Mouse (Mus musculus) T-helper 2 cell (primary cell): ENCODE results near the gene Kcnma1.

ENCODE experiments used
- in situ Hi-C: fragments of 300-600 bp; cut with MboI, MseI; formaldehyde crosslinking; loops from one replicate; pipeline ENCODE4 v1.15.1; 2025; ENCODE audit warnings: high pct_unique_total_duplicates

Gene Kcnma1

DNA sequence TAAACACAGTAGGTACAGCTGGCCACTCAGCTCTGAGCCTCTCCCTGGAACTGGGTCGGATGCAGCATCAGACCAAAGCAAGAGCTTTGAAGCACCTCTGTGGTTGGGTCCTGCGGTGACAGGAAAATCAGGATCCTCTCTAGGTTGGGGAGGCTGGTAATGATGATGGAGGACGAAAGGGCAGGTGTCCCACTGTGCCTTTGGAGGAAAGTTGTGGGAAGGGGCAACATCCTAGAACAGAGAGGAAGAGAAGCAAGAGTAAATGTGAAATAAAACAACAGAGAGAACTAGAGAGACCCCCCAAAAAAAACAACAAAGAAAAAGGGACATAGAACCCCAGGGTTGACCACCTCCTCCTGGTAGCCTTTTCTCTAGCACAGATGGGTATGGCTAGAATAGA is at the start of gene Kcnma1:
Gene Kcnma1, minus strand, starts transcription at position 101 of the 400 bp plus-strand sequence.
- in situ Hi-C loops = loop anchor here (25.0 kb wide), 1 partner anchor 1023 kb away; no protein-coding TSS in a partner anchor

DNA sequence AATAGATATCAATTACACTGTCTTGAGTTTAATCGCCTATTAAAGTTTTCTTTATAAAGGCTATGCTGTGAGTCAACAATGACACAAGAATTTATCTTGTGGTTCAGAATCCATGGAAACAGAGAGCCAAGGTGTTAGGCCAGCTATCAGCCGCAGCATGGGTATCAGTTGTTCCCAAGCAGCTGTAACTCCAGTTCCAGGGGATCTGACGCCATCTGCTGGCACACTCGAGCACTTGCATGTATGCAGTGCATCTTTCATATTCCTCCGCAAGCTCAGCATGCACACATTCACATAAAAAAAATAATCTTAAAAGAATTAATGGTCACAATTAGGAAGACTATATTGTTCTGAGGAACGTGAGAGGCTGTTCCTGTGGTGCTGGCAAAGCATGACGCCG is 45.5 kb upstream of the Kcnma1 start:
- in situ Hi-C loops = no loop called here

GRCm38 (mm10) chr14:24059287-24059686 is 45.0 kb upstream of the Kcnma1 start:
- in situ Hi-C loops = no loop called here

GRCm38 (mm10) chr14:24051821-24052220 is 37.5 kb upstream of the Kcnma1 start:
- in situ Hi-C loops = no loop called here

DNA sequence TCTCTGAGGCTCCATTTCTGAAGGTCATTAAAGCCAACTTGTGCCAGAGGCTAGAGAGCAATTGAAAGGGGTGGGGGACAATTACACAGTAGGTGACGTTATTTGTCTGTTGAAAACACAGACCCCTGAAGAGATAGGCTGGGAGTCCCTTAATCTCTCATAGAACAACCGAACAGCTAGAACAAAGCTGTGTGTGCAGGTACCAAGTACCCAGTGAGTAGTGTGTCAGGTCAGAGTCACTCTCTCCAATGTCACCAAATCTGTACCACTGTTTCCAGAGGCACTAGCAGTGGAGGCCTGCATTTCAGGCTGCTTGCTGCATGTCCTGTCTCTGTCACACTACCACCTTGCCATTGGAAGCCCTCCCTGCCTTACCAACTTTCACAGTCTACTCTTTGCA is 22.3 kb upstream of the Kcnma1 start:
- in situ Hi-C loops = no loop called here

DNA sequence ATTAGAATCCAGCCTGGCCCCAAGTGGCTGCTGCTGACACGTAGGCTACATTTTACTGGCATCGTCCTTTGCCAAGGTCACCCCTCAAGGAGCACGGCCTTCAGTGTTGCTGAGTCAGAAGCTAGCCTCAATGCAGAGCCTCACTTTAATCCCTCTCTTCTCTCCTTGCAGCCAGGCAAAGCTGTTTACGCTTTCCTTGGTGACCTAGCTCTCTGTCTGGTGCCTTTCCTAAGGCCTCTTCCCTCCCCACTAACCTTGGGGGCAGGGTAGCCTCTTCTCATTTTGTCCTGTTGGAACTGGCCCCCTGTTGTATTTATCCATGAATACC is 21.9 kb upstream of the Kcnma1 start:
- in situ Hi-C loops = no loop called here

DNA sequence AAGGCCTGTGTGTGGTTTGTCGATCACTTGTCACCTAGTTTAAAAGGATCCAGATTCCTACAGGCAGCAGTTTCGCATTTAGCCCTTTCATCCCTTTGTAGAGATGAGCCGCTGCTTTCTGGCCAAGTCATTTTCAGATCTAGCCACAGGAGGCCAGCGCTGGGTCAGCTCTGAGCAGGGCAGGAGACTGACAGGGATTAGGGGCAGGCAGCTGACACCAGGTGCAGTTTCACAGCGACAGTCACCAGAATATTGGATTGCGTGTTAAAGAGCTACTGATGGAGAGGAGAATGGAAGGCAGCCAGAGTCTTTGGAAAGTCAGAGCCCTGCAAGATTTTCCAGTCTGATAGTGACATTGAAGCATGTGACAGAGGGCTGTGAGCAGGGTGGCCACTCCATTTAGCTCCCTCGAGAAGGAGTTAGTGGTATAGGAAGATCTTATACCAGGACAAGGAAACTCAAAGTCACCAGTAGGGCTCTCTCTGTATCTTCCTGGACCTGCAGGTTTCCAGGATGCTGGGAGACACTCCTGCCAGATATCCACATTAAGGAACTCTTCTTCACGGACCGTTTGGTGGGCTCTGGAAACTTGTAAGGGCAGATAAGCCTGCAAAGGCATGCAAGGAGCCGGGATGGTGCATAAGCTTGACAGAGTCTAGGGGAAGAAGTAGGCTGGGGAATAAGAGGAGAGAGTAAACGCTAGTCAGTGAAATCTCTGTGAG is 21.4 kb upstream of the Kcnma1 start:
- in situ Hi-C loops = no loop called here

GRCm38 (mm10) chr14:24032876-24033389 is 18.6 kb upstream of the Kcnma1 start:
- in situ Hi-C loops = no loop called here

- in situ Hi-C loops = no loop called here
These were observed 17.9 kb upstream of the Kcnma1 start for GRCm38 (mm10) chr14:24032201-24032600.

- in situ Hi-C loops = loop anchor here (25.0 kb wide), 1 partner anchor 1017 kb away; no protein-coding TSS in a partner anchor
These were observed 6.4 kb upstream of the Kcnma1 start for GRCm38 (mm10) chr14:24020718-24021117.

DNA sequence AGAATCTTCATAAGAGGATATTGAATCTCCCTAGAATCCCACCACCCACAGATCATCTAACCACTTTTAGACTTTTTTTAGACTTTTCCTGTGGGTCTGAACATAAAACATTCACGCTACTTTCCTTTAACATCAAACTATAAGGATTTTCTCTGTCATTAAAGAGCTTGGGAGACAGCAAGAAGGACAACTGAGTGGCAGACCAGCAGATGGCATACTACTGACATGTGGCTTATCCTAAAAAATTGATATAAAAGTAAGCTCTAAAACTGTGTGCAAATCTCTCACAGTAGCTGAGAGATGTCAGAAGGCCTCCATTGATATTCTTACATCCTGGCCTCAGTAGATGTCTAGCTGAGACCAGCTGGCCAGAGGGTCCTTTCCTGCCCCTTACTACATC is 4.3 kb downstream of the Kcnma1 start:
- in situ Hi-C loops = loop anchor here (25.0 kb wide), 1 partner anchor 1027 kb away; no protein-coding TSS in a partner anchor

- in situ Hi-C loops = loop anchor here (25.0 kb wide), 1 partner anchor 1029 kb away; no protein-coding TSS in a partner anchor
These were observed 6.0 kb downstream of the Kcnma1 start for GRCm38 (mm10) chr14:24008252-24008651.

DNA sequence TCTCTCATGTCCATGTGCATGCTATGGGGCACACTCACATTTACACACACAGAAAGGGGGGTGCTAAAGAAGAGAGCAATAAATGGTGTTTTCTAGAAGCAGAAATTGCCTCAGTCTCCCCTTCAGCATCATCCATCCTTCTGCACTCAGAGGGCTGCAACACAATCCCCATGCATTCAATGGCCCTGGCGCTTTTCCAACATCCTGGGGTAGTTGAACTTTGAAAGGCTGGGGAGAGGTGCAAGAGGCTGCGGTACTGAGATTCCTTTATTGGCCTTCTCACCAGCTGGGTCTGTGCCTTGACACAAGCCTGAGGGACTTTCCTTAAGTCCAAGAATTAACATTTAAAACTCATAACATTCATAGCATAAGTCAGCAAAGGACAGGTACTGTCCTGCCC is 8.0 kb downstream of the Kcnma1 start:
- in situ Hi-C loops = loop anchor here (25.0 kb wide), 1 partner anchor 1031 kb away; no protein-coding TSS in a partner anchor

- in situ Hi-C loops = loop anchor here (25.0 kb wide), 1 partner anchor 1033 kb away; no protein-coding TSS in a partner anchor
These were observed 9.6 kb downstream of the Kcnma1 start for GRCm38 (mm10) chr14:24004471-24005271.

- in situ Hi-C loops = loop anchor here (25.0 kb wide), 1 partner anchor 1034 kb away; no protein-coding TSS in a partner anchor
These were observed 10.6 kb downstream of the Kcnma1 start for GRCm38 (mm10) chr14:24003450-24004381.

DNA sequence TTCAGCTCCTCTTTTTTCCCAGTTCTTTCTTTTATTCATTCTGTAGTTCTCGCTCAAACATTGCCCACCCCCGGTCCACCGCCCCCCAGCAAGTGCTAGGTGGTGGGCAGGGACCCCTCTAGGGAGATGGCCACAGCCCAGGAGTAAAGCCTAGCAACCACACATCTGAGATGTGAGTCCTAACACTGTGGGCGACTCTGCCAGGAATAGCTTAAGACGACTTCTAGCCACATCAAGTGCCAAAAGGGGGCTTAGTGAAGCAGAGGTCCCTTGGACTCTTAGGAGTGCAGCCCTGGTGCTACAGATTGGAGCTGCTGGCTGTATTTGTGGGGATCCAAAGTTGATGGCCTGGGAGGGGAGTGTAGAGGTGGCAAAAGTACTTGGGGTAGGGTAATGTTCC is 11.6 kb downstream of the Kcnma1 start:
- in situ Hi-C loops = loop anchor here (25.0 kb wide), 1 partner anchor 1035 kb away; no protein-coding TSS in a partner anchor

DNA sequence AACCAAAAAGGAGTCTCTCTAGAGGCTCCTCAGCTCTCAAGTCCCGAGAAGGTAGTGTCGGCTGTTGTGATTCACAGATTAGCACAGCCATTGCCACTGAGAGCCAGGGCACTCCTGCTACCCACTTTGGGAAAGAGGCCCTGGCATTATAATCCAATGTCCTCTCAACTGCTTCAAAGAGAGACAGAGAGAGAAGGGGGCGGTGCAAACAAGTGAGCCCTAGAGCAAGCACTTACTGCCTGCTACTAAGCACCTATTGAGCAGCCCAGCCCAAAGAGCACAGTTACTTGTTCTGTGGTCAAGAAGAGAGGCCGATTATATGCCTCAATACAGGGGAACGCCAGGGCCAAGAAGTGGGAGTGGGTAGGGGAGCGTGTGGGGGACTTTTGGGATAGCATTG is 16.4 kb downstream of the Kcnma1 start:
- in situ Hi-C loops = no loop called here

GRCm38 (mm10) chr14:23995831-23996230 is 18.5 kb downstream of the Kcnma1 start:
- in situ Hi-C loops = no loop called here

DNA sequence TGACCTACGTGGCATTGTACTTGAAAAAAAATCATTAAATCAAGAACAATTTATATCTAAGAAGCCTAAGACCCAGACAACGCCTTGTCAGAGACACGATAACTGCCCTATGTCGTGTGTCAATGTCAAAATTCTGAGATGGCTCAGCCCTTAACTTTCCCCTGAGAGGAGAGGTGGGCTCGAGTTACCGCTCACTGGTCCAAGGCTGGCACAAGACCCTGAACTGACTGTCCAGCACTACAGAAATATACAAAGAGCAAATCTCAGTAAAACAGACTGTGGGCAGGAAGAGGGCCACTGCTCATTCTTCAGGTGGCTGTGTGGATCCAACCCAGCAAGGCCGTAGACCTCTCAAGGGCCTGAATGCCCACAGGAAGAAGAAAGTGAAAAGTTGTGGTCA is 23.4 kb downstream of the Kcnma1 start:
- in situ Hi-C loops = no loop called here

GRCm38 (mm10) chr14:23989696-23990095 is 24.6 kb downstream of the Kcnma1 start:
- in situ Hi-C loops = no loop called here

DNA sequence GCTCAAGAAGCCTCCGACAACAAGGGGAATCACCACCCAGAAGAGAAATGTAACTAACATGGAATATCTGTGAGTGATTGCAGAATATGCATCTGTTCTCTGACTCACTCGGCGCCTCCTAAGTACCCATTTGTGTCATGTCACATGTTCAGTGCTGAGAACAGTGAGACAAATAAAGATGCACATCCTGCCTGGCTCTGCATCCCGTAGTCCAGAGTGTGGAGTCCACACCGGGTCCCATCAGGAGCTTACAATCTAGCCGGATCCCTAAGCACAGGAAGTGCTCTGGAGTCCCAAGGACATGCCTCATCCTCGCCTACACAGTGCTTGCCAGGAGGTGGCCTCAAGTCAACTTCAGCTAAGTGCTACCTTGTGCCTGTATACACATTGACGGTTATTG is 32.1 kb downstream of the Kcnma1 start:
- in situ Hi-C loops = no loop called here
